Mouse (Mus musculus) liver, embryonic 14.5 days (tissue): ENCODE measurements at regions not wholly inside any gene's neighbourhood (a gene's known extent, or its start where the extent isn't known, plus 50 kb on each side); places are given as distances from the start of the nearest gene placed in this dataset.

Experiments used
- CTCF ChIP-seq: IDR thresholded peaks from 2 replicates; pipeline ENCODE4 v1.5.1; 2016; ENCODE audit warnings: antibody characterized with exemption, low read depth, control low read depth
- EP300 ChIP-seq: IDR thresholded peaks from 2 replicates; pipeline ENCODE4 v1.6.1; 2016; ENCODE audit warnings: antibody characterized with exemption, low read depth

GRCm38 (mm10) chr7:70649760-70650377 is 283.3 kb upstream of the Nr2f2 start:
- no peak for TF ChIP-seq CTCF
- no peak for TF ChIP-seq EP300
